Mouse (Mus musculus) urinary bladder, postnatal 25 days (tissue): ENCODE results near the gene Scgb2b17.
"Not testable (repeated sequence)": the region's sequence is repeated elsewhere in the genome, so short reads cannot be mapped to it uniquely, and the experiment has no call there.

Experiments
- DNase-seq: peaks from one replicate; pipeline ENCODE4 v3.0.0; 2022; ENCODE audit warnings: low spot score

The Scgb2b17 gene

DNA sequence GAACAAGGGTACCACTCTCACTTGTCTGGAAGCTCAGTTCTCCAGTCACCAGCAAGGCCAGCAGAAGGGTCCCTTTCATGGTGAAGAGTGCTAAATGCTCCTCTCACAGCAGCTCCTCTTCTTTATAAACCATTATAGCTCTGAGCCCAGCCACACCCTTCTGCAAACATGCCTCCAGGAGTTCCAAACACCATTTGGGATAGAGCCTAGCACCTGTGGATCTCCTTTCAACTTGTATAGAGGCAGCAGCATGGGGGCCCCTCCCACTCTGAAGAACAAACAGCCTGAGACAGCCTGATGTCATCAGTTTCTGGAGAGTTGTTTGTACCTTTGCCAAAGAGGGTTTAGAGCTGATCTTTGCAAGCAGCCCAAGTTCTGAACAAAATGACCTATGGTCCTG, at the start of gene Scgb2b17:
Gene Scgb2b17 (minus strand): TSS at position 101 of the 400 bp plus-strand sequence.
- not testable (repeated sequence) for DNase-seq

DNA sequence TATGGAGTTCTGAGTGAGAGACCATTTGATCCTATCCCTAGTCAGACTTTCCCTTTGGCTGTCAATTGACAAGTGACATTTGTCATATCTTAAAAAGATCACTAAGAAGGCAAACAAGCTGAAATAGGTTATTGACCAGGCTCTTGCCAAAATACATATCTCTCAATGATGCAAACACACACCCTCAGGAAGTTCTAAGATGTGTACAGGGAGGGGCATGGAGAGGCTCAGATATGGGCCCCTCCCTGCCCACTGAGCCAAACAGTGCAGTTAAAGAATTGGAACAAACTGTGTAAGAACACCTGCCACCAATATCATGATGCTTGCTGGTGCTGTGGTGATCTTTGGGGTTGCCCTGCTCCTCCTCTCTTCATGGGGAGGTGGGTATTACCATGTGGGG, 6.8 kb upstream of the Scgb2b17 start, which contains the start of gene Scgb1b17:
Gene Scgb1b17 (plus strand): TSS at position 301 of the 400 bp plus-strand sequence.
- DNase-seq: not testable (repeated sequence)
